Mouse (Mus musculus) limb, embryonic 10.5 days (tissue): ENCODE data around the gene Dlg2. TPM values are rescaled to one million over a fixed set of nuclear protein-coding genes. Genes with fewer than 3 reads are reported as not detected.

Experiments used
- DNase-seq: peaks from one replicate; pipeline ENCODE4 v3.0.0-alpha.2; 2017; ENCODE audit warnings: low spot score
- H3K27ac ChIP-seq: fragments of 300-500 bp; sonication (generic); 2 replicates; pipeline ENCODE4 v1.5.1; 2016; ENCODE audit warnings: mild to moderate bottlenecking
- H3K27me3 ChIP-seq: fragments of 300-500 bp; sonication (generic); 2 replicates; pipeline ENCODE4 v1.6.1; 2016; ENCODE audit warnings: low read depth, mild to moderate bottlenecking; ENCODE audit not compliant: poor library complexity, severe bottlenecking
- H3K36me3 ChIP-seq: fragments of 300-500 bp; sonication (generic); 2 replicates; pipeline ENCODE4 v1.6.1; 2016; ENCODE audit warnings: mild to moderate bottlenecking, moderate library complexity
- H3K4me1 ChIP-seq: fragments of 300-500 bp; sonication (generic); 2 replicates; pipeline ENCODE4 v1.6.1; 2016
- H3K4me3 ChIP-seq: fragments of 300-500 bp; sonication (generic); 2 replicates; pipeline ENCODE4 v1.5.1; 2016; ENCODE audit warnings: mild to moderate bottlenecking, moderate library complexity
- H3K9me3 ChIP-seq: fragments of 300-500 bp; sonication (generic); replicated peaks from 2 replicates; pipeline ENCODE4 v1.6.1; 2016; ENCODE audit warnings: mild to moderate bottlenecking
- WGBS: fragments of 180-500 bp; shearing (Covaris S2); methylation state at CpG from one replicate; pipeline ENCODE4 v1.1.7; 2016; 5-methylcytosine and 5-hydroxymethylcytosine counted together
- polyA plus RNA-seq: library from polyadenylated mRNA; unstranded; fragments of >200 nt; fragmentation: Nextera tagmentation; extraction: Ambion mirVana; gene quantifications from 2 replicates; pipeline ENCODE4 v1.2.1, GENCODE M21; 2016

The Dlg2 gene
- polyA plus RNA-seq, 1 experiment from 2014 or later = 0.53 TPM

DNA sequence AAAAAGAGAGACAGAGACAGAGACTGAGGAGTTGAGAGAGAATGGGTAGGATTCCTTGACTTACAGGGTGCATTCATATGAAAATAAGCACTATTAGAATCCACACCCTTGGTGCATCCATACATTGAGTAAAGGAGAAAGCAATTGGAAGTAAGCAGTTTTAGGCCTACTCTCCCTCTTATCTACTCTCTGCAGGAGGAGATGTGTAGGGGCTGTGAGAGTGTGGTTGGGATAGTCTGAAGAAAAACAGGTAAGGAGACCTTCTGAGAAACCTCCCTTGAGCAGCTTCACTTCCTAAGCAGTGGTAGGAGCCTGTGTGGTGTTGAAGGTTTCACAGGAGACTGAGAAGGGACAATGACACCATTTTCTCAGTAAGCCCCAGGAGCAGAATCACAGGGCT lies 868.6 kb downstream of the Dlg2 start:
- no peaks in the 10 kb centered on the region for H3K4me1 ChIP-seq
- H3K4me3 ChIP-seq = no peak overlapping the region
- no peak for DNase-seq
- H3K9me3 ChIP-seq = no peaks in the 10 kb centered on the region
- no peak overlapping the region for H3K27ac ChIP-seq
- H3K27me3 ChIP-seq = no peaks in the 10 kb centered on the region
- H3K36me3 ChIP-seq = no peaks in the 10 kb centered on the region

DNA sequence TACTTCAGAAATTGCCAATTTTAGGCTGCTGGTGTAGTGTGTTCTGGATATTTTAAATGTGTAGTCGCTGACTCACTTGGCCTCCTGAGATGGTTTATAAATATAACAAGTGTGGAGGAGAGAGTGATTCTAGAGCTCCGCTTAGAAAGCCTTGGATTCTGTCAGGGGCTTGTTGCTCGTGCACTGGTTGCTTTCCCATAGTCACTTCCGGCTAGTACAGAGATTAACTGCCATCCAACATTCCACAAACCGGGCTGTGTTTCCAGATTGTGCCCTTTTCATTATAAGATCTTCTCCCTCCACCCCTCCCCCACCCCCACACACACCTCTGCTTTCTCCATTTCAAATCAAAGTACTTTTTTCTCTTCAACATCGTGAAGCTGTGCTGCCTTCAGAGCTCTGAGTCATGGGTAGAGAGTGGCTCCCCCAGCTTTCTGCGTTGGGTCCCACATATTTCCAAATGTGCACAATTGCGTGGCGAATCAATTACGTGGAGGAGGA lies 893.4 kb downstream of the Dlg2 start:
- 82% methylated on average over 10 of the region's 10 CpGs for WGBS
- no peaks in the 10 kb centered on the region for H3K36me3 ChIP-seq
- H3K27me3 ChIP-seq = no peaks in the 10 kb centered on the region
- no peak overlapping the region for H3K4me3 ChIP-seq
- no peak overlapping the region for H3K27ac ChIP-seq
- DNase-seq = no peak
- no peaks in the 10 kb centered on the region for H3K9me3 ChIP-seq
- H3K4me1 ChIP-seq = no peaks in the 10 kb centered on the region

DNA sequence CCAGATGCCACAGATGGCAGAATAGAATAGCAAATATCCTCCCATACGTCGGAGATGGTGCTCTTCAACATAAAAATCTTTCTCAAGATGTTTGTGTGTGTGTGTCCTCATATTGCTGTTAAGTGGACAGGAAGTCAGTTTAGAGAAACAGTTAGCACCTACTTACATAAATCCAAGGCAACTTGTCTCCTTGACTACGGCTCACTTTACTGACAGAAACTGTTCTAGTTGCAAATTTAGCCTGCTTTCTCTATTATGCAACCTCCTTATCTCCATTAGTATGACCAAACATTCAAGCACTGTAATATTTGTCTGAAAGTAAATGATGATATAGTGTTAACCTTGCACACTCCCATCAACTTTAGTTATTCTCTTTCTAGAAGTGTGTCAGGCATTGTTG lies 905.8 kb downstream of the Dlg2 start:
- WGBS = 79% methylated on average over 3 of the region's 3 CpGs
- no peak for DNase-seq
- no peak overlapping the region for H3K4me3 ChIP-seq
- no peak overlapping the region for H3K27ac ChIP-seq
- no peaks in the 10 kb centered on the region for H3K4me1 ChIP-seq
- no peaks in the 10 kb centered on the region for H3K9me3 ChIP-seq
- no peaks in the 10 kb centered on the region for H3K36me3 ChIP-seq
- no peaks in the 10 kb centered on the region for H3K27me3 ChIP-seq

DNA sequence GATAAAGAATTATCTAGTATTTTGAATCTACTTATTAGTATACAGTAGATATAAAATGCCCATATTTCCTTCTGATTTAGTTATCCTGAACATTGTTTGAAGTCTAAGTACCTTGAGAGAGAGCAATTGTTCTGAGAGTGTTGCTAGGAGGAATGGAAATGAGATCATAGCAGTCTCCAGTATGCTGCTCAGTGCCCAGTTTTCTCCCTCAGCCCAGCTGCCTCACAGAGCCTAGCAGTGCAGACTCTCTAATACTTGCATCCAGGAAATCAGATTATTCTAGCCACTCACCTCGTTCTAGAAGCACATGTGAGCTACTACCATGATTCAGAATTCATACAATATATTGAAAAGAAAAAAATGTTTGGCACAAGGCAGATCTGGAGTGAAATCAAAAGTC lies 907.4 kb downstream of the Dlg2 start:
- 56% methylated on average over 1 of the region's 1 CpGs for WGBS
- no peaks in the 10 kb centered on the region for H3K9me3 ChIP-seq
- H3K36me3 ChIP-seq = no peaks in the 10 kb centered on the region
- H3K27me3 ChIP-seq = no peaks in the 10 kb centered on the region
- H3K4me3 ChIP-seq = no peak overlapping the region
- H3K4me1 ChIP-seq = no peaks in the 10 kb centered on the region
- DNase-seq = no peak
- H3K27ac ChIP-seq = no peak overlapping the region

DNA sequence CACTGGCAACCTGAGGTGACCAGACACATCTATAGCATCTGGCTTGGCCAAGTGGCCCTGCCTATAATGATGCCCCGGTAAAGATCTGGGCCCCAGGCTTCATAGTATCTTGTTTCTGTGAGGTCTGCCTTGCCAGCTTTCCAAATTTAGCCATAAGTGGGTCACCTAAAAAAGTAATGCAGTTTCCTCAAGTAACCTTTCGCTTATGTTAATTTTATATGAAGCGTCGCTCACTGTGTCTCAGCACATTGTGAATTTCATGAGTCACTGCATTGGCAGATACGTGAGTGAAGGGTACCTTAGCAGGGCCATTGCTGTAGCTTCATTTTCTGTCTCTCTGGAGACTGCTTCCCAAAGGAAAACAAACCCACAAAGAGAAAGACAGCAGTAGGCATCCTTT lies 912.8 kb downstream of the Dlg2 start:
- Histone ChIP-seq H3K9me3 (no peaks in the 10 kb centered on the region), H3K4me1 (no peaks in the 10 kb centered on the region), H3K36me3 (no peaks in the 10 kb centered on the region), H3K4me3 (no peak overlapping the region), H3K27ac (no peak overlapping the region), H3K27me3 (no peaks in the 10 kb centered on the region)
- DNase-seq = no peak
- 94% methylated on average over 5 of the region's 5 CpGs for WGBS

DNA sequence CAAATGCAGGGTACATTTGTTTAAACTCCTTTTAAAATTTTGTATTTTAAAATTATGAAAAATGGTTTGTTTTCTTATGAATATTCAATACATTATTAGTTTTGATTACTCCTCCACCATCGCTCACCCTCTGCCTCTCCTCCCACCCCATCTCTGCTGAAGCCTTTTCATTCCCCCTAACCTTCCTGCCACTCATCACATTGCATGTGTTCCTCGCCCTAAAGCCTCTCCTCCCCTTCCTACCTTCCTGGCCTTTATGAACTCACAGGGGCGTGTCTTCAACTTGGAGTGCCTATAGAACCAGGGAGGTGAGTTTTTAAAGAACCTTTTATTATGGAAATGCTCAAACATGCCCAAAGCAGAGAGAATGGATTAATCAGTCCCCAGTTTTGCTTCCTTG lies 921.4 kb downstream of the Dlg2 start:
- WGBS = 43% methylated on average over 3 of the region's 3 CpGs
- DNase-seq = no peak
- Histone ChIP-seq H3K4me3 (no peak overlapping the region), H3K4me1 (no peaks in the 10 kb centered on the region), H3K36me3 (no peaks in the 10 kb centered on the region), H3K27ac (no peak overlapping the region), H3K9me3 (no peaks in the 10 kb centered on the region), H3K27me3 (no peaks in the 10 kb centered on the region)

DNA sequence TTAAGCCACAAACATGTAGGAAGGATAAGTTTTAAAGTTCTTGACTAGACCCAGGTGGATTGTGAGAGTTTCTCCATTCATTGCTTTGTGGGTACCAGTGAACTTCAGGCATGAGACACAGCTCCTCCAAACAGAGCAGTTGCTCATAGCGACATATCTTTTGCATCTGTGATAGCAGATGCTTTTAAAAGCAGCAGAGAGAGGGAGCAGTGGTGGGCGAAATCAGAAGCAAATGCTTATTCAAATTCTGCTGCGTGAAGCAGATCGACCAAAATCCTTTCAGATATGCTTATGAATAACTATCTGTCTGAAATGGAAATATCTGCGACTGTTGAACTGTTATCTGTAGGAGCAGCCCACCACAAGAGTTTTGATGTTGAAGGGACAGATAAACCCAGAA lies 935.6 kb downstream of the Dlg2 start:
- Histone ChIP-seq H3K27ac (no peak overlapping the region), H3K4me3 (no peak overlapping the region), H3K9me3 (no peaks in the 10 kb centered on the region), H3K4me1 (no peaks in the 10 kb centered on the region), H3K36me3 (no peaks in the 10 kb centered on the region), H3K27me3 (no peaks in the 10 kb centered on the region)
- DNase-seq = no peak
- 86% methylated on average over 5 of the region's 5 CpGs for WGBS

DNA sequence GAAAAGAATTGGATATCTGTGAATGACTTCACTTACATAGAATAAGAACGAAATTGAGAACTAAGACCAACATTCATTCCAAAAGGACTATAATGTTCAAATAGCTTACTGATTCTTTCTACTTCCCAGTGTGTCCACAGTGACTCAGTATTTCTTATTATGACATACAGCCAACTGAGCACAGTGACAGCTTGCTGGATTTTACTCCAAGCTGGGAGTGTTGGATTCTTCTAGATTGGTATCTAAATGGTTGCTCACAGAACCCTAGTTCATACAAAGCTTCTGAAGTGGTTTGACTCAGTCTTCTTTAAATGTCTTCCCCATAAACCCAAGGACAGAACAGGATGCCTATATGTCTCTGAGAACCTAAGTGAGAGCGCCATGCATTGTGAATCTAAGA lies 937.7 kb downstream of the Dlg2 start:
- DNase-seq = no peak
- Histone ChIP-seq H3K4me3 (no peak overlapping the region), H3K27me3 (no peaks in the 10 kb centered on the region), H3K36me3 (no peaks in the 10 kb centered on the region), H3K4me1 (no peaks in the 10 kb centered on the region), H3K9me3 (no peaks in the 10 kb centered on the region), H3K27ac (no peak overlapping the region)
- 81% methylated on average over 2 of the region's 2 CpGs for WGBS

DNA sequence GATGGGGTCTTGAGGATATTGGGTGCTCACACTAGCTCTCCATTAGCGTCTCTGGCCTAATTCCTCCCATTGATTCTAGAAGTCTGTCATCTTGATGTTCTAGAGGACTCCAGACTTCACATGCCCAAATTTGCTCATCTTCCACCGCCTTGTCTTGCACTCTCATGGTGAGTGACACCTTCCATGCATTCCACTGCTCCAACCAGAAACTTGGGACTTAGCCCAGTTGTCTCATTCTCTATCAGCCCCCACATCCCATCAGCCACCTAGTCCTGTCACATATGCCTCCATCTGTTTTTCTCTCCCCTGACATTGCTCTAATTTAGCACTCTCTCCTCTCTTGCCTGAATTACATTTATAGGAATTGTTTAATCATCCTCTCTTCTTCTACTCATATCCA lies 938.3 kb downstream of the Dlg2 start:
- no peak for DNase-seq
- WGBS = 94% methylated on average over 2 of the region's 2 CpGs
- H3K36me3 ChIP-seq = no peaks in the 10 kb centered on the region
- H3K4me3 ChIP-seq = no peak overlapping the region
- no peak overlapping the region for H3K27ac ChIP-seq
- no peaks in the 10 kb centered on the region for H3K4me1 ChIP-seq
- H3K9me3 ChIP-seq = no peaks in the 10 kb centered on the region
- no peaks in the 10 kb centered on the region for H3K27me3 ChIP-seq

DNA sequence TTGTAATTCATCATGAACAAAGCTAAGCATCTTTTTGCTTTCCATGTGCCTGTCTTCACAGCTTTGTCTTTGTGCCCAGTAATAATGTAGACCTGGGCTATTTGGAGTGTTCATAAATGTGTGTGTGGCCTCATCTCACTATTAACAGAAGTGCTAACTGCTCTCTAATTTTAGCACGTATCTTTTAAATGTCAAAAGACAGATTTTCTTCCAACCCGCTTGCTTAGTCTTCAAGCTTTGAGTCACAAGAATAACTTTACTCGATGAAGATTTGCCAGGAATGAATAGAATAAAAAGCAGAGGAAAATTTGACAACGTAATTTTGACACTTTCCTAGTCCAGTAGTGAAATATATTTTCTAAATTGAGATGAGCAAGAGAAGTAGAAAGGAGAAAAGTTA lies 943.7 kb downstream of the Dlg2 start:
- H3K9me3 ChIP-seq = no peaks in the 10 kb centered on the region
- H3K27me3 ChIP-seq = no peaks in the 10 kb centered on the region
- H3K36me3 ChIP-seq = no peaks in the 10 kb centered on the region
- no peak overlapping the region for H3K4me3 ChIP-seq
- no peak for DNase-seq
- H3K27ac ChIP-seq = no peak overlapping the region
- H3K4me1 ChIP-seq = no peaks in the 10 kb centered on the region
- 92% methylated on average over 4 of the region's 4 CpGs for WGBS

DNA sequence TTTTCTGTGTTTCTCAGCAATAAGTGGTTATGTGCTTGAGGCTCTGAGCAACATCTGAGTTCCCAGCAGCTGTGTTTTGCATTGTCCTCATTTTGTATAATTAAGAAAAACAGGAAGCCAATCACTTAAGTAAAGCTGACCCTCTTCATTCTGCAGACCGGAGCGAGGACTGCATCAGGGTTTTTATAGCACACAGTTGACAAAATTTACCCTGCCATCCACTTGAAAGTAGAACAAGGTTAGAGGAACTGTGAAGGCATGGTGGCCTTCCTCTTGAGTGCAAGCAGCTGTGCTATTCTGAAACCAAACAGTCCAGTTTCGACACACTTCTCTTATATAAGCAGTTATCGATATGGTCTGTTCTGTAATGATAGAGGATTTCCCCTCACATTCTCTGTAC lies 947.3 kb downstream of the Dlg2 start:
- H3K9me3 ChIP-seq = no peaks in the 10 kb centered on the region
- WGBS = 81% methylated on average over 4 of the region's 4 CpGs
- no peak for DNase-seq
- H3K27me3 ChIP-seq = no peaks in the 10 kb centered on the region
- no peaks in the 10 kb centered on the region for H3K4me1 ChIP-seq
- H3K4me3 ChIP-seq = no peak overlapping the region
- H3K36me3 ChIP-seq = no peaks in the 10 kb centered on the region
- no peak overlapping the region for H3K27ac ChIP-seq

DNA sequence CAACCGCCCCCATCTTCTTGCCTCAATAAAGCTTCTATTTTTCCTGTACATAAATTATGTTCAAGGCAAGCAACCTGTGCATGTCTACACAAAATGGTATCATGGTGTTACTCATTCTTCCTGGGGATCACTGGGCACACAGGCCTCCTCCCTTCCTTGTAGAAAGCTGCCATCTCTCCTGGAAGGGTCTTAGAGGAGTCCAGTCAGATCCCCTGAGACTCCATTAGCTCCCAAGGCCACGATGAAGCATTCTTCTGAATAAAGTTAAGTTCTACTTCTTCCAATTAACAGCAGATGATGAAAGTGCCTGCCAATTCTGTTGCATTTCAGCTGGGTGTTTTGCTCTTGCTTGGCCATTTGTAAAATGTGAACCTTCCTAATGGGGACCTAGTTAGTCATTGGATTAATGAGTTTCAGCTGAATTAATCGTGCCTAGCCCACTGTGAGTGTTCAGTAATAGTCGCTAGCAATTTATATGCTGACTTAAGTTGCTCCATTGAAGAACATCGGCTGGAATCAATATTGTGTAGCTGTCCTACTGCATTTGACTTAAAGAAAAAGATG lies 953.3 kb downstream of the Dlg2 start:
- Histone ChIP-seq H3K4me1 (no peaks in the 10 kb centered on the region), H3K27ac (no peak overlapping the region), H3K36me3 (no peaks in the 10 kb centered on the region), H3K9me3 (no peaks in the 10 kb centered on the region), H3K4me3 (no peak overlapping the region), H3K27me3 (no peaks in the 10 kb centered on the region)
- no peak for DNase-seq
- 66% methylated on average over 5 of the region's 5 CpGs for whole genome bisulfite sequencing

DNA sequence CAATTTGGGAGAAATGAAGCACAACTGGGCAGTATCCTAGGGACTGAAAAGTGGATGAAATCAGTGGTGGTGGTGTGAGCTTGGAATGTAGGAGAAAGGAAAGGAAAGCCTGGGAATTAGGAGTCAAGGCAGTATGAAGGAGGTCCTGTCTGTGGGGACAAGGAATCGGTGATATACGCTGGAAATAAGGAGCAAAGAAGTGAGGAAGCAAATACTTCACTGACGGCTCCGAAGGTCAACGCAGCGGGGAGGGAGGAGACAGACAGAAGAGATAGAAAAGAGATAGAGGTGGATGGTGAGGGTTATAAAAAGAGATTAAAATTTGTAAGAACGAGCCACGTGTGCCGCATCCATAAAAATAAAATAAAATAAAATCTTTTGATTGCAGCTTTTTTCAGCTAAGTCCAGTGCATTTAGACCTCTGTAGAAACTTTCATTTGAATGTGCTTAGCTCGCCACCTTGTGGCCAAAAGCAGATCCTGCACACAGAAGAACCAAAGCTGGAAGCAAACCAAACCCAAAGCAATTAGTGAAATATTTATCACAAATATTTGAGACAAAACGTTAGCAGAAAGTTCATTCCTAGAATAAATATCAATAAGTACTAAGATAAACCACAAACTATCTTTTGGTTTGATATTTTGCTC lies 955.2 kb downstream of the Dlg2 start:
- DNase-seq = peak; percentile 62
- no peaks in the 10 kb centered on the region for H3K9me3 ChIP-seq
- H3K27me3 ChIP-seq = no peaks in the 10 kb centered on the region
- H3K27ac ChIP-seq = no peak overlapping the region
- 44% methylated on average over 11 of the region's 11 CpGs for WGBS
- H3K4me1 ChIP-seq = no peaks in the 10 kb centered on the region
- no peaks in the 10 kb centered on the region for H3K36me3 ChIP-seq
- no peak overlapping the region for H3K4me3 ChIP-seq

DNA sequence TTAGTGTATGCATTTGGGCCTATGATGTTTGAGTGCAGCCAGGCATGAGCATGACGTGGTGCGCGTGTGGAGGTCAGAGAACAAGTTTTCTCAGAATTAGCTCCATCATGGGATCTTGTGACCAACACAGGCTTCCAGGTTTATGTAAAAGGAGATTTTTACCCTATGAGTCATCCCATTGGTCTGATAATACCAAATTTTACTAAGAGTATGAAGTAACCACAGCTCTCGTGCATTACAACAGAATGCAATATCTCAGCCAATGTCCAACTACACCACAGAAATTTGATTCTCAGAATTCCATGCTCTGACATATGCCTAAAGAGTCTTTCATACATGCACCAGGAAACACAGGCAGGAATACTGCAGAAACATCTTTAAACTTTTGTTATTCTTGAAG lies 956.1 kb downstream of the Dlg2 start:
- H3K9me3 ChIP-seq = no peaks in the 10 kb centered on the region
- H3K27ac ChIP-seq = no peak overlapping the region
- H3K4me1 ChIP-seq = no peaks in the 10 kb centered on the region
- 96% methylated on average over 4 of the region's 4 CpGs for WGBS
- H3K4me3 ChIP-seq = no peak overlapping the region
- H3K36me3 ChIP-seq = no peaks in the 10 kb centered on the region
- DNase-seq = no peak
- H3K27me3 ChIP-seq = no peaks in the 10 kb centered on the region
